Mouse (Mus musculus) heart, adult 2 months (tissue): ENCODE measurements around the gene Acaca. TPM values are rescaled to one million over a fixed set of nuclear protein-coding genes. Genes with fewer than 3 reads are reported as not detected.

Source experiments
- DNase-seq, 2 experiments: peaks; one replicate each; pipeline ENCODE4 v3.0.0; 2021
- H3K27ac ChIP-seq: fragments of 200-600 bp; 2 replicates; pipeline ENCODE4 v1.8.1; 2022
- H3K27me3 ChIP-seq: fragments of 200-500 bp; 2 replicates; pipeline ENCODE4 v1.6.1; 2012; ENCODE audit warnings: mild to moderate bottlenecking, low read length, inconsistent platforms, mixed read lengths; ENCODE audit not compliant: control insufficient read depth, insufficient read depth
- H3K36me3 ChIP-seq: fragments of 200-500 bp; 2 replicates; pipeline ENCODE4 v1.6.1; 2012; ENCODE audit warnings: low read length, inconsistent platforms; ENCODE audit not compliant: control insufficient read depth, insufficient read depth
- H3K4me1 ChIP-seq: fragments of 200-500 bp; 2 replicates; pipeline ENCODE4 v1.6.1; 2011; ENCODE audit warnings: low read length; ENCODE audit not compliant: control insufficient read depth, insufficient read depth
- H3K4me3 ChIP-seq: fragments of 200-600 bp; 2 replicates; pipeline ENCODE4 v1.8.1; 2022
- H3K79me2 ChIP-seq: fragments of 200-500 bp; replicated peaks from 2 replicates; pipeline ENCODE4 v1.6.1; 2012; ENCODE audit warnings: mild to moderate bottlenecking, inconsistent platforms, low read length, moderate library complexity, mixed read lengths; ENCODE audit not compliant: control insufficient read depth, insufficient read depth
- H3K9ac ChIP-seq: fragments of 200-500 bp; 2 replicates; pipeline ENCODE4 v1.6.1; 2012; ENCODE audit warnings: low read depth, mild to moderate bottlenecking, control low read depth, inconsistent platforms, low read length, mixed read lengths
- CTCF ChIP-seq: fragments of 200-600 bp; IDR thresholded peaks from 2 replicates; pipeline ENCODE4 v1.8.1; 2022; ENCODE audit warnings: antibody characterized with exemption, mild to moderate bottlenecking, moderate library complexity
- EP300 ChIP-seq: fragments of 200-500 bp; IDR thresholded peaks from 2 replicates; pipeline ENCODE4 v1.6.1; 2011; ENCODE audit warnings: low read depth, low read length, control low read depth; ENCODE audit not compliant: insufficient read depth
- POLR2A ChIP-seq: fragments of 200-500 bp; IDR thresholded peaks from 2 replicates; pipeline ENCODE4 v1.6.1; 2011; ENCODE audit warnings: mild to moderate bottlenecking, low read depth, low read length, control low read depth; ENCODE audit not compliant: insufficient read depth
- WGBS: fragments of 180-500 bp; shearing (Covaris S2); methylation state at CpG from one replicate; pipeline ENCODE4 v1.1.7; 2018; 5-methylcytosine and 5-hydroxymethylcytosine counted together
- intact Hi-C: fragments of 180-260 bp; cut with DNase I; formaldehyde crosslinking; loops from one replicate; pipeline ENCODE4 v1.15.1; 2025
- polyA plus RNA-seq: library from polyadenylated mRNA; depleted of rRNA; stranded (reverse); fragments of >200 nt; gene quantifications from 2 replicates; pipeline ENCODE4 v1.2.3, GENCODE M21; 2012
- total RNA-seq, 2 experiments: library from RNA; stranded (reverse); gene quantifications; 2 replicates each; pipeline ENCODE4 v1.2.3; 2021

Gene Acaca
- total and polyA plus RNA-seq, 3 experiments = 19.4 to 25.9 (median 20.0) TPM

GRCm38 (mm10) chr11:84097251-84097998 lies 32.0 kb upstream of the Acaca start:
- 64% methylated on average over 5 of the region's 5 CpGs for WGBS
- intact Hi-C loops = no loop called here
- Histone ChIP-seq H3K27me3 (no peaks in the 10 kb centered on the region), H3K4me1 (no peaks in the 10 kb centered on the region), H3K4me3 (no peak overlapping the region), H3K79me2 (no peaks in the 10 kb centered on the region; the same call in 1 of the 2 replicates), H3K36me3 (no peaks in the 10 kb centered on the region), H3K9ac (no peak overlapping the region), H3K27ac (no peak overlapping the region)
- TF ChIP-seq CTCF (no peak), POLR2A (no peak), EP300 (no peak)
- DNase-seq = no peak

DNA sequence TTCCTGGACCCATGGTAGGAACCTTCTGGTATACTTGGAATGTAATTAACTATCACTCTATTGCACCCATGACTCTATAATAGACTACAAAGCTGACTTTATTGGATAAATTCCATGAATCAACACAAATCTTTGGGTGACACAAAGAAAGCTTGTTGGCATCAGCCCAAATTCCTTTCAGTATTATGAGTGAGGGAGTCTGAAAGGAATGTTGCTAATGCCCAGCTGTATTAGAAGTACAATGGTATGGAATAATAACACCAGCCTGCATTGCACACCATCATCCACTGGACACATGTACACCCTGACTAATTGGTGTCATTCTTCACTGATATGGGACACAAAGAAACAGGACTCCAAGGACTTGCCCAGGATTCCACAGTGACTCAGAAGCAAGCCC lies 28.3 kb upstream of the Acaca start:
- no peaks in the 10 kb centered on the region; the same call in 1 of the 2 replicates for H3K79me2 ChIP-seq
- H3K36me3 ChIP-seq = no peaks in the 10 kb centered on the region
- no peaks in the 10 kb centered on the region for H3K27me3 ChIP-seq
- no peak overlapping the region for H3K27ac ChIP-seq
- no peak overlapping the region for H3K4me3 ChIP-seq
- TF ChIP-seq EP300 (no peak), POLR2A (no peak), CTCF (no peak)
- H3K9ac ChIP-seq = no peak overlapping the region
- DNase-seq = no peak
- intact Hi-C loops = no loop called here
- no peaks in the 10 kb centered on the region for H3K4me1 ChIP-seq

DNA sequence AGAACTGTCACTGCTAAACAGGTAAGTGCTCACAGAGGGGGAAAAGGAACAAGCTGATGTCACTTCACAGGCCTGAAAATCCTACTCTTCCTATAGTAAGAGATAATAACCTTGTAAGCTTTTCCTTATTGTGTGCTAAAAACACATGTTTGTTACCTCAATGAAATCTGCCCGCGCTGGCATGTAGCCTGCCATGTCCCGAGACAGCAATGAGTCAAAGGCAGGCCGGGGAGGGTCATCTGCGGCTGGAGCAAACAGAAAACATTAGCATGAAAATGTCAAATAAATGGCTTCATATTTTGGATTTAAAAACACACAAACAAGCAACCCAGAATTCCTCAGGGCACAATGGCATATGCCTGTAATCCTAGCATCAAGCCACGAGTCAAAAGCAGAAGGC lies 25.4 kb upstream of the Acaca start:
- Histone ChIP-seq H3K9ac (no peak overlapping the region), H3K79me2 (no peaks in the 10 kb centered on the region; the same call in 1 of the 2 replicates), H3K4me3 (no peak overlapping the region), H3K36me3 (no peaks in the 10 kb centered on the region), H3K27ac (no peak overlapping the region), H3K27me3 (no peaks in the 10 kb centered on the region), H3K4me1 (no peaks in the 10 kb centered on the region)
- no peak for DNase-seq
- WGBS = 90% methylated on average over 6 of the region's 6 CpGs
- intact Hi-C loops = no loop called here
- TF ChIP-seq CTCF (no peak), POLR2A (no peak), EP300 (no peak)

DNA sequence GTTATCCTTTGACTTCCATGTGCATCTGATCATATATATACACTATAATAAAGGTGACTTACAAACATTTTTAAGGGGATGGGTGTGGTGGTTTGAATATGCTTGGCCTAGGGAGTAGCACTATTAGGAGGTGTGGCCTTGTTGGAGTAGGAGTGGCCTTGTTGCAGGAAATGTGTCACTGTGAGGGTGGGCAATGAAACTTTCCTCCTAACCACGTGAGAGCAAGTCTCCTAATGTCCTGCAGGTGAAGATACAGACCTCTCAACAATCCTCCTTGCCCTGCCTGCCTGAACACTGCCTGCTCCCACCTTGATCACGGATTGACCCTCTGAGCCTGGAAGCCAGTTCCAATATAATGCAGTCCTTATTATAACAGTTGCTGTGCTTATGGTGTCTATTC lies 22.3 kb upstream of the Acaca start:
- intact Hi-C loops = no loop called here
- H3K4me1 ChIP-seq = no peaks in the 10 kb centered on the region
- H3K27me3 ChIP-seq = no peaks in the 10 kb centered on the region
- DNase-seq = no peak
- TF ChIP-seq CTCF (no peak), EP300 (no peak), POLR2A (no peak)
- H3K27ac ChIP-seq = no peak overlapping the region
- no peak overlapping the region for H3K9ac ChIP-seq
- no peak overlapping the region for H3K4me3 ChIP-seq
- WGBS = 68% methylated on average over 2 of the region's 2 CpGs
- no peaks in the 10 kb centered on the region for H3K79me2 ChIP-seq
- no peaks in the 10 kb centered on the region for H3K36me3 ChIP-seq

- no peak for TF ChIP-seq POLR2A
- TF ChIP-seq EP300 = no peak
- TF ChIP-seq CTCF = no peak
- 71% methylated on average over 5 of the region's 5 CpGs for WGBS
- no peaks in the 10 kb centered on the region for H3K27me3 ChIP-seq
- no peaks in the 10 kb centered on the region for H3K79me2 ChIP-seq
- 0 out of 2 replicates have a peak, but pooled peaks cover 2% of the 10 kb centered on the region for H3K36me3 ChIP-seq
- H3K27ac ChIP-seq = no peak overlapping the region
- intact Hi-C loops = no loop called here
- H3K4me3 ChIP-seq = no peak overlapping the region
- no peaks in the 10 kb centered on the region for H3K4me1 ChIP-seq
- DNase-seq = no peak
- no peak overlapping the region for H3K9ac ChIP-seq
Measured at GRCm38 (mm10) chr11:84113623-84114022, 15.8 kb upstream of the Acaca start.

DNA sequence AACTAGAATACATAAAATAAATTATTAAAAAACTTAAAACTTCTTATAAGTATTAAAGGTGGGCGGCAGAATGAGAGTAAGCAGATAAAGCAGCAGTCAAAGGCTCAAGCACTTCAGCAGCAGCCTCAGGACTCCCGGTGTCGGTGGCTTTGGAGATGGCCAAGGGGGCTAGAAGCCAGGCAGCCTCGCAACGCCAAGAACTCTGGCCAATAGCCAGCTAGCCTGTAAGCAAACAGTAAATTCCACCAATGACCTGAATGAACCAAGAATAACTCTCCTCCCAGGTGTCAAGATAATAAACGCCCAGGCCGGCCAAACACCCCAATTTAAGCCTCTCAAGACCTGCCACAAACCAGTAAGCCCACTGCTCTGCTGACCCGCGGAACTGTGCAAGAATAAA lies 13.8 kb upstream of the Acaca start:
- WGBS = 57% methylated on average over 9 of the region's 9 CpGs
- H3K79me2 ChIP-seq = no peaks in the 10 kb centered on the region
- TF ChIP-seq CTCF = no peak
- TF ChIP-seq POLR2A = no peak
- TF ChIP-seq EP300 = no peak
- no peak overlapping the region for H3K27ac ChIP-seq
- intact Hi-C loops = no loop called here
- no peak overlapping the region for H3K9ac ChIP-seq
- DNase-seq = peak; percentile 36 to 61
- H3K27me3 ChIP-seq = no peaks in the 10 kb centered on the region
- H3K36me3 ChIP-seq = peaks cover 2% of the 10 kb centered on the region; the same call in 1 of the 2 replicates
- no peak overlapping the region for H3K4me3 ChIP-seq
- H3K4me1 ChIP-seq = no peaks in the 10 kb centered on the region
